Mouse (Mus musculus): ENCODE results near the gene Lrrc74b. TPM values are rescaled to one million over a fixed set of nuclear protein-coding genes. Genes with fewer than 3 reads are reported as not detected.

Lrrc74b gene
- polyA plus RNA-seq, 1 experiment from 2014 or later = 0.62 TPM

- H3K36me3 ChIP-seq (ENCODE audit: control insufficient read depth, insufficient read depth, low read length) = no peaks in the 10 kb centered on the region
- peaks cover 20% of the 10 kb centered on the region for H3K4me1 ChIP-seq (ENCODE audit: control insufficient read depth, insufficient read depth, low read length)
- peak overlapping the region; percentile 14; the same call in 1 of the 2 replicates for H3K4me2 ChIP-seq (ENCODE audit: low read length)
- H3K27me3 ChIP-seq (replicated peaks; ENCODE audit: control insufficient read depth, insufficient read depth, low read length) = no peaks in the 10 kb centered on the region
- no peaks in the 10 kb centered on the region for H3K9me3 ChIP-seq (replicated peaks; ENCODE audit: control insufficient read depth, low read length)
- peak; percentile 66 for ATAC-seq
- H3K4me3 ChIP-seq (ENCODE audit: low read depth, low read length) = no peak overlapping the region
- peak; percentile 61 for DNase-seq (ENCODE audit: low spot score)
- H3K9ac ChIP-seq (ENCODE audit: low read length) = peak overlapping the region; percentile 46
- 12% methylated on average over 10 of the region's 10 CpGs for WGBS
- peak overlapping the region; percentile 5; the same call in 1 of the 2 replicates for H3K27ac ChIP-seq (ENCODE audit: low read depth, low read length)
These were observed 61.7 kb downstream of the Lrrc74b start for GRCm38 (mm10) chr16:17499249-17499883.

- ATAC-seq (peak; percentile 69; the same call in 1 of the 2 replicates), DNase-seq (ENCODE audit: low spot score) (peak; percentile 86)
- Histone ChIP-seq H3K9me3 (replicated peaks; ENCODE audit: control insufficient read depth, low read length) (no peaks in the 10 kb centered on the region), H3K4me2 (ENCODE audit: low read length) (no peak overlapping the region), H3K9ac (ENCODE audit: low read length) (no peak overlapping the region), H3K27ac (ENCODE audit: low read depth, low read length) (peak overlapping the region; percentile 80), H3K27me3 (replicated peaks; ENCODE audit: control insufficient read depth, insufficient read depth, low read length) (no peaks in the 10 kb centered on the region), H3K4me1 (ENCODE audit: control insufficient read depth, insufficient read depth, low read length) (peaks cover 20% of the 10 kb centered on the region), H3K4me3 (ENCODE audit: low read depth, low read length) (no peak overlapping the region), H3K36me3 (ENCODE audit: control insufficient read depth, insufficient read depth, low read length) (no peaks in the 10 kb centered on the region)
- WGBS = 43% methylated on average over 2 of the region's 2 CpGs
These were observed 64.3 kb downstream of the Lrrc74b start for GRCm38 (mm10) chr16:17496499-17497305.

Other genes with a start within 250 kb of the Lrrc74b start
- gene Serpind1, start 229.9 kb downstream of the Lrrc74b start, polyA plus RNA-seq (2014; fragmentation: Nextera tagmentation; extraction: Ambion mirVana) = 1.4 and 3.1 TPM in 2 replicates
- 11.1 and 11.6 TPM in 2 replicates for gene Snap29, start 155.3 kb downstream of the Lrrc74b start, polyA plus RNA-seq (2014; fragmentation: Nextera tagmentation; extraction: Ambion mirVana)
- 49.6 and 51.0 TPM in 2 replicates for gene Pi4ka, start 154.9 kb downstream of the Lrrc74b start, polyA plus RNA-seq (2014; fragmentation: Nextera tagmentation; extraction: Ambion mirVana)
- 79.4 and 107 TPM in 2 replicates for gene Crkl, start 109.3 kb downstream of the Lrrc74b start, polyA plus RNA-seq (2014; fragmentation: Nextera tagmentation; extraction: Ambion mirVana)
- 7.0 and 8.5 TPM in 2 replicates for gene Aifm3, start 71.6 kb downstream of the Lrrc74b start, polyA plus RNA-seq (2014; fragmentation: Nextera tagmentation; extraction: Ambion mirVana)
- 87.6 and 91.9 TPM in 2 replicates for gene Lztr1, start 52.6 kb downstream of the Lrrc74b start, polyA plus RNA-seq (2014; fragmentation: Nextera tagmentation; extraction: Ambion mirVana)
- gene Thap7, start 30.1 kb downstream of the Lrrc74b start, polyA plus RNA-seq (2014; fragmentation: Nextera tagmentation; extraction: Ambion mirVana) = 60.9 and 61.6 TPM in 2 replicates
- 1.1 and 1.3 TPM in 2 replicates for gene P2rx6, start 638 bp upstream of the Lrrc74b start, polyA plus RNA-seq (2014; fragmentation: Nextera tagmentation; extraction: Ambion mirVana)
- 23.3 and 27.1 TPM in 2 replicates for gene Slc7a4, start 22.0 kb upstream of the Lrrc74b start, polyA plus RNA-seq (2014; fragmentation: Nextera tagmentation; extraction: Ambion mirVana)
- 34.3 and 35.7 TPM in 2 replicates for gene Smpd4, start 58.1 kb upstream of the Lrrc74b start, polyA plus RNA-seq (2014; fragmentation: Nextera tagmentation; extraction: Ambion mirVana)
- gene Ccdc74a, start 85.2 kb upstream of the Lrrc74b start, polyA plus RNA-seq (2014; fragmentation: Nextera tagmentation; extraction: Ambion mirVana) = 4.8 and 5.7 TPM in 2 replicates
- 23.4 and 31.8 TPM in 2 replicates for gene Med15, start 171.6 kb upstream of the Lrrc74b start, polyA plus RNA-seq (2014; fragmentation: Nextera tagmentation; extraction: Ambion mirVana)
- 68.2 and 71.9 TPM in 2 replicates for gene Klhl22, start 198.4 kb upstream of the Lrrc74b start, polyA plus RNA-seq (2014; fragmentation: Nextera tagmentation; extraction: Ambion mirVana)
- gene Scarf2, start 236.0 kb upstream of the Lrrc74b start, polyA plus RNA-seq (2014; fragmentation: Nextera tagmentation; extraction: Ambion mirVana) = 0.89 and 1.1 TPM in 2 replicates

All from forebrain, embryonic 14.5 days (tissue).